Mouse (Mus musculus): ENCODE measurements around the gene Luzp2. TPM values are rescaled to one million over a fixed set of nuclear protein-coding genes. Genes with fewer than 3 reads are reported as not detected.

Luzp2 gene
- polyA plus RNA-seq, 1 experiment = not detected

GRCm38 (mm10) chr7:54921991-54922390, 86.7 kb downstream of the Luzp2 start:
- Histone ChIP-seq H3K27me3 (ENCODE audit: control insufficient read depth, insufficient read depth, insufficient read length) (no peaks in the 10 kb centered on the region), H3K79me2 (ENCODE audit: control insufficient read depth, insufficient read depth) (no peaks in the 10 kb centered on the region), H3K79me3 (ENCODE audit: low read depth) (no peaks in the 10 kb centered on the region), H3K36me3 (ENCODE audit: control insufficient read depth, insufficient read depth) (no peaks in the 10 kb centered on the region), H3K4me3 (ENCODE audit: insufficient read depth, poor library complexity, severe bottlenecking) (no peak overlapping the region), H3ac (ENCODE audit: control insufficient read depth, insufficient read length, low read depth) (no peak overlapping the region)
- TF ChIP-seq CTCF (IDR thresholded peaks at IDR 0.05; ENCODE audit: control insufficient read depth, insufficient read depth, insufficient read length) (no peak), MYOG (IDR thresholded peaks at IDR 0.05; ENCODE audit: control insufficient read depth, extremely low read depth, insufficient read length) (no peak), CEBPB (IDR thresholded peaks at IDR 0.05; ENCODE audit: low read depth) (no peak), USF1 (IDR thresholded peaks at IDR 0.05; ENCODE audit: low read depth) (no peak), MAX (IDR thresholded peaks at IDR 0.05) (no peak), MYOD1 (IDR thresholded peaks at IDR 0.05; ENCODE audit: control insufficient read depth, insufficient read length, low read depth) (no peak), FOSL1 (IDR thresholded peaks at IDR 0.05; ENCODE audit: insufficient read depth, low read length, poor library complexity, severe bottlenecking) (no peak)

GRCm38 (mm10) chr7:54956759-54957158, 121.5 kb downstream of the Luzp2 start:
- Histone ChIP-seq H3K79me3 (ENCODE audit: low read depth) (no peaks in the 10 kb centered on the region), H3K36me3 (ENCODE audit: control insufficient read depth, insufficient read depth) (no peaks in the 10 kb centered on the region), H3ac (ENCODE audit: control insufficient read depth, insufficient read length, low read depth) (no peak overlapping the region), H3K4me3 (ENCODE audit: insufficient read depth, poor library complexity, severe bottlenecking) (no peak overlapping the region), H3K79me2 (ENCODE audit: control insufficient read depth, insufficient read depth) (no peaks in the 10 kb centered on the region), H3K27me3 (ENCODE audit: control insufficient read depth, insufficient read depth, insufficient read length) (no peaks in the 10 kb centered on the region)
- no peak for TF ChIP-seq MYOG (IDR thresholded peaks at IDR 0.05; ENCODE audit: control insufficient read depth, extremely low read depth, insufficient read length)
- TF ChIP-seq CTCF (IDR thresholded peaks at IDR 0.05; ENCODE audit: control insufficient read depth, insufficient read depth, insufficient read length) = no peak
- TF ChIP-seq CEBPB (IDR thresholded peaks at IDR 0.05; ENCODE audit: low read depth) = no peak
- no peak for TF ChIP-seq MAX (IDR thresholded peaks at IDR 0.05)
- no peak for TF ChIP-seq FOSL1 (IDR thresholded peaks at IDR 0.05; ENCODE audit: insufficient read depth, low read length, poor library complexity, severe bottlenecking)
- TF ChIP-seq USF1 (IDR thresholded peaks at IDR 0.05; ENCODE audit: low read depth) = no peak
- no peak for TF ChIP-seq MYOD1 (IDR thresholded peaks at IDR 0.05; ENCODE audit: control insufficient read depth, insufficient read length, low read depth)

GRCm38 (mm10) chr7:54962678-54963077, 127.4 kb downstream of the Luzp2 start:
- Histone ChIP-seq H3ac (ENCODE audit: control insufficient read depth, insufficient read length, low read depth) (no peak overlapping the region), H3K79me2 (ENCODE audit: control insufficient read depth, insufficient read depth) (no peaks in the 10 kb centered on the region), H3K27me3 (ENCODE audit: control insufficient read depth, insufficient read depth, insufficient read length) (no peaks in the 10 kb centered on the region), H3K79me3 (ENCODE audit: low read depth) (no peaks in the 10 kb centered on the region), H3K36me3 (ENCODE audit: control insufficient read depth, insufficient read depth) (no peaks in the 10 kb centered on the region), H3K4me3 (ENCODE audit: insufficient read depth, poor library complexity, severe bottlenecking) (no peak overlapping the region)
- TF ChIP-seq CTCF (IDR thresholded peaks at IDR 0.05; ENCODE audit: control insufficient read depth, insufficient read depth, insufficient read length) = no peak
- no peak for TF ChIP-seq FOSL1 (IDR thresholded peaks at IDR 0.05; ENCODE audit: insufficient read depth, low read length, poor library complexity, severe bottlenecking)
- no peak for TF ChIP-seq MYOG (IDR thresholded peaks at IDR 0.05; ENCODE audit: control insufficient read depth, extremely low read depth, insufficient read length)
- TF ChIP-seq CEBPB (IDR thresholded peaks at IDR 0.05; ENCODE audit: low read depth) = no peak
- TF ChIP-seq MAX (IDR thresholded peaks at IDR 0.05) = no peak
- no peak for TF ChIP-seq MYOD1 (IDR thresholded peaks at IDR 0.05; ENCODE audit: control insufficient read depth, insufficient read length, low read depth)
- no peak for TF ChIP-seq USF1 (IDR thresholded peaks at IDR 0.05; ENCODE audit: low read depth)

- Histone ChIP-seq H3K4me3 (ENCODE audit: insufficient read depth, poor library complexity, severe bottlenecking) (no peak overlapping the region), H3K27me3 (ENCODE audit: control insufficient read depth, insufficient read depth, insufficient read length) (no peaks in the 10 kb centered on the region), H3K36me3 (ENCODE audit: control insufficient read depth, insufficient read depth) (no peaks in the 10 kb centered on the region), H3K79me2 (ENCODE audit: control insufficient read depth, insufficient read depth) (no peaks in the 10 kb centered on the region), H3K79me3 (ENCODE audit: low read depth) (no peaks in the 10 kb centered on the region), H3ac (ENCODE audit: control insufficient read depth, insufficient read length, low read depth) (no peak overlapping the region)
- no peak for TF ChIP-seq USF1 (IDR thresholded peaks at IDR 0.05; ENCODE audit: low read depth)
Observed at GRCm38 (mm10) chr7:54977372-54977771, 142.1 kb downstream of the Luzp2 start.

- Histone ChIP-seq H3K27me3 (ENCODE audit: control insufficient read depth, insufficient read depth, insufficient read length) (no peaks in the 10 kb centered on the region), H3K4me3 (ENCODE audit: insufficient read depth, poor library complexity, severe bottlenecking) (no peak overlapping the region), H3K79me2 (ENCODE audit: control insufficient read depth, insufficient read depth) (no peaks in the 10 kb centered on the region), H3ac (ENCODE audit: control insufficient read depth, insufficient read length, low read depth) (no peak overlapping the region), H3K36me3 (ENCODE audit: control insufficient read depth, insufficient read depth) (no peaks in the 10 kb centered on the region), H3K79me3 (ENCODE audit: low read depth) (no peaks in the 10 kb centered on the region)
- TF ChIP-seq MYOG (IDR thresholded peaks at IDR 0.05; ENCODE audit: control insufficient read depth, extremely low read depth, insufficient read length) = no peak
- TF ChIP-seq USF1 (IDR thresholded peaks at IDR 0.05; ENCODE audit: low read depth) = no peak
- TF ChIP-seq MAX (IDR thresholded peaks at IDR 0.05) = no peak
- no peak for TF ChIP-seq CTCF (IDR thresholded peaks at IDR 0.05; ENCODE audit: control insufficient read depth, insufficient read depth, insufficient read length)
- TF ChIP-seq CEBPB (IDR thresholded peaks at IDR 0.05; ENCODE audit: low read depth) = no peak
- no peak for TF ChIP-seq MYOD1 (IDR thresholded peaks at IDR 0.05; ENCODE audit: control insufficient read depth, insufficient read length, low read depth)
- no peak for TF ChIP-seq FOSL1 (IDR thresholded peaks at IDR 0.05; ENCODE audit: insufficient read depth, low read length, poor library complexity, severe bottlenecking)
Observed at GRCm38 (mm10) chr7:54980585-54980984, 145.3 kb downstream of the Luzp2 start.

- Histone ChIP-seq H3K4me3 (ENCODE audit: insufficient read depth, poor library complexity, severe bottlenecking) (no peak overlapping the region), H3K27me3 (ENCODE audit: control insufficient read depth, insufficient read depth, insufficient read length) (no peaks in the 10 kb centered on the region), H3K79me2 (ENCODE audit: control insufficient read depth, insufficient read depth) (no peaks in the 10 kb centered on the region), H3K79me3 (ENCODE audit: low read depth) (no peaks in the 10 kb centered on the region), H3ac (ENCODE audit: control insufficient read depth, insufficient read length, low read depth) (no peak overlapping the region), H3K36me3 (ENCODE audit: control insufficient read depth, insufficient read depth) (no peaks in the 10 kb centered on the region)
- TF ChIP-seq FOSL1 (IDR thresholded peaks at IDR 0.05; ENCODE audit: insufficient read depth, low read length, poor library complexity, severe bottlenecking) (no peak), MAX (IDR thresholded peaks at IDR 0.05) (no peak), MYOD1 (IDR thresholded peaks at IDR 0.05; ENCODE audit: control insufficient read depth, insufficient read length, low read depth) (no peak), CTCF (IDR thresholded peaks at IDR 0.05; ENCODE audit: control insufficient read depth, insufficient read depth, insufficient read length) (no peak), MYOG (IDR thresholded peaks at IDR 0.05; ENCODE audit: control insufficient read depth, extremely low read depth, insufficient read length) (no peak), USF1 (IDR thresholded peaks at IDR 0.05; ENCODE audit: low read depth) (no peak), CEBPB (IDR thresholded peaks at IDR 0.05; ENCODE audit: low read depth) (no peak)
Observed at GRCm38 (mm10) chr7:55000397-55000796, 165.1 kb downstream of the Luzp2 start.

Data from C2C12 (cell line).